ENCODE assay signal across 25 mouse cellular contexts in genomic region chr9:77408053-77408603, GRCm38 (mm10). TPM values are rescaled to one million over a fixed set of nuclear protein-coding genes. Genes with fewer than 3 reads are reported as not detected.
A peak's percentile ranks its signal among the peaks of the same experiment; 100 is the strongest.
DNase-seq lines count a peak whose midpoint lies in the region; ATAC-seq and TF ChIP-seq lines count a peak whose summit lies in the region.
"Had no signal": no experiment of that assay in that cellular context is flagged by ENCODE, and none has a peak within 500 bp of the region (broad histone marks: within the 10 kb centered on the region; RNA-seq: fewer than 3 reads in every experiment).

No protein-coding gene starts in this region.

- H3K27me3 ChIP-seq in lung, embryonic 14.5 days (ENCODE audit: insufficient read depth, low read length), result no peaks in the 10 kb centered on the region
- H3K27me3 ChIP-seq in midbrain, embryonic 11.5 days (ENCODE audit: control insufficient read depth, insufficient read depth, low read length), result no peaks in the 10 kb centered on the region
- 0 out of 2 replicates have a peak, but pooled peaks cover 5% of the 10 kb centered on the region for H3K27me3 ChIP-seq in midbrain, embryonic 10.5 days (ENCODE audit: low read depth, poor library complexity, severe bottlenecking)
- H3K27me3 ChIP-seq in midbrain, embryonic 15.5 days (replicated peaks), result no peaks in the 10 kb centered on the region
- no peaks in the 10 kb centered on the region for H3K27me3 ChIP-seq in midbrain, postnatal 0 days (ENCODE audit: insufficient read depth, low read length)
- no peaks in the 10 kb centered on the region for H3K27me3 ChIP-seq in kidney, embryonic 14.5 days (ENCODE audit: control insufficient read depth, insufficient read depth, low read length)
- H3K27me3 ChIP-seq: embryonic facial prominence, embryonic 13.5 days; embryonic facial prominence, embryonic 15.5 days; forebrain, embryonic 12.5 days had no signal

- peaks cover 18% of the 10 kb centered on the region; the same call in 1 of the 2 replicates for H3K4me1 ChIP-seq in lung, embryonic 14.5 days (ENCODE audit: insufficient read depth)
- H3K4me1 ChIP-seq in midbrain, embryonic 11.5 days (ENCODE audit: control insufficient read depth, insufficient read depth, low read length), result peaks cover 6% of the 10 kb centered on the region
- peaks cover 21% of the 10 kb centered on the region for H3K4me1 ChIP-seq in midbrain, embryonic 10.5 days
- no peaks in the 10 kb centered on the region for H3K4me1 ChIP-seq in midbrain, embryonic 15.5 days
- no peaks in the 10 kb centered on the region for H3K4me1 ChIP-seq in midbrain, postnatal 0 days (ENCODE audit: insufficient read depth, low read length)
- no peaks in the 10 kb centered on the region for H3K4me1 ChIP-seq in kidney, embryonic 14.5 days (ENCODE audit: control insufficient read depth, insufficient read depth, low read length)

- DNase-seq in lung, embryonic 14.5 days, result peak; percentile 62
- DNase-seq in lung, postnatal 25 days (ENCODE audit: low spot score), result no peak
- DNase-seq in midbrain, embryonic 11.5 days (ENCODE audit: low spot score, missing footprints), result peak; percentile 83
- DNase-seq in midbrain, embryonic 10.5 days (ENCODE audit: low spot score), result no peak
- DNase-seq in midbrain, postnatal 0 days (ENCODE audit: low spot score), result no peak
- DNase-seq: adrenal gland, adult 2 months; adrenal gland, postnatal 10 days; adrenal gland, postnatal 25 days; cerebellum, adult 11 months; cerebellum, adult 18-20 months; cerebellum, adult 8-10 months; cerebellum, adult 9-11 months; cerebellum, postnatal 14 days; cerebellum, postnatal 36 days; embryo, embryonic 11 days had no signal

- no peaks in the 10 kb centered on the region for H3K9me3 ChIP-seq in lung, embryonic 14.5 days (ENCODE audit: low read depth, low read length)
- no peaks in the 10 kb centered on the region for H3K9me3 ChIP-seq in midbrain, embryonic 11.5 days (ENCODE audit: control insufficient read depth, low read length)
- H3K9me3 ChIP-seq in midbrain, embryonic 10.5 days (replicated peaks), result no peaks in the 10 kb centered on the region
- H3K9me3 ChIP-seq in midbrain, embryonic 15.5 days, result no peaks in the 10 kb centered on the region
- no peaks in the 10 kb centered on the region for H3K9me3 ChIP-seq in midbrain, postnatal 0 days (ENCODE audit: low read length)
- no peaks in the 10 kb centered on the region for H3K9me3 ChIP-seq in kidney, embryonic 14.5 days (ENCODE audit: control insufficient read depth, low read length)
- H3K9me3 ChIP-seq: embryonic facial prominence, embryonic 13.5 days; embryonic facial prominence, embryonic 15.5 days; forebrain, embryonic 10.5 days; forebrain, embryonic 12.5 days had no signal

- TF ChIP-seq CTCF in lung, embryonic 14.5 days (IDR thresholded peaks at IDR 0.05; ENCODE audit: low read depth), result no peak
- TF ChIP-seq CTCF in midbrain, postnatal 0 days (IDR thresholded peaks at IDR 0.05), result no peak

- H3K36me3 ChIP-seq in lung, embryonic 14.5 days (ENCODE audit: insufficient read depth), result no peaks in the 10 kb centered on the region
- no peaks in the 10 kb centered on the region for H3K36me3 ChIP-seq in midbrain, embryonic 11.5 days (ENCODE audit: control insufficient read depth, insufficient read depth, low read length)
- no peaks in the 10 kb centered on the region for H3K36me3 ChIP-seq in midbrain, embryonic 10.5 days
- no peaks in the 10 kb centered on the region for H3K36me3 ChIP-seq in midbrain, embryonic 15.5 days (replicated peaks)
- H3K36me3 ChIP-seq in midbrain, postnatal 0 days (ENCODE audit: insufficient read depth, low read length), result no peaks in the 10 kb centered on the region
- no peaks in the 10 kb centered on the region for H3K36me3 ChIP-seq in kidney, embryonic 14.5 days (ENCODE audit: control insufficient read depth, insufficient read depth, low read length)
- H3K36me3 ChIP-seq: embryonic facial prominence, embryonic 13.5 days; embryonic facial prominence, embryonic 15.5 days; forebrain, embryonic 10.5 days; forebrain, embryonic 12.5 days had no signal

- ATAC-seq in lung, embryonic 14.5 days (ENCODE audit: insufficient read depth), result peak; percentile 62; the same call in 1 of the 2 replicates
- 0 out of 2 replicates have a peak, but pooled peaks have one; percentile 22 for ATAC-seq in midbrain, embryonic 11.5 days (ENCODE audit: low FRiP score)
- ATAC-seq in midbrain, embryonic 15.5 days (replicated peaks), result 0 out of 2 replicates have a peak, but pooled peaks have one; percentile 43
- ATAC-seq in midbrain, postnatal 0 days (ENCODE audit: low FRiP score), result no peak
- no peak for ATAC-seq in kidney, embryonic 14.5 days (ENCODE audit: low FRiP score, low TSS enrichment)
- ATAC-seq: forebrain, embryonic 14.5 days had no signal

- no peak overlapping the region for H3K4me3 ChIP-seq in lung, embryonic 14.5 days (ENCODE audit: low read depth, low read length)
- no peak overlapping the region for H3K4me3 ChIP-seq in midbrain, embryonic 11.5 days (ENCODE audit: low read depth, low read length)
- H3K4me3 ChIP-seq in midbrain, embryonic 10.5 days, result no peak overlapping the region
- no peak overlapping the region for H3K4me3 ChIP-seq in midbrain, embryonic 15.5 days
- H3K4me3 ChIP-seq in midbrain, postnatal 0 days (ENCODE audit: low read depth, low read length), result no peak overlapping the region
- H3K4me3 ChIP-seq in kidney, embryonic 14.5 days (ENCODE audit: low read length), result no peak overlapping the region
- H3K4me3 ChIP-seq: embryonic facial prominence, embryonic 13.5 days; embryonic facial prominence, embryonic 15.5 days; erythroblast, embryonic 14.5 days; forebrain, embryonic 10.5 days; forebrain, embryonic 12.5 days had no signal

- 28% methylated on average over 6 of the region's 6 CpGs for WGBS in lung, embryonic 14.5 days
- 24% methylated on average over 6 of the region's 6 CpGs for WGBS in midbrain, embryonic 11.5 days
- 34% methylated on average over 6 of the region's 6 CpGs for WGBS in midbrain, embryonic 10.5 days
- 28% methylated on average over 6 of the region's 6 CpGs for WGBS in midbrain, embryonic 15.5 days
- 32% methylated on average over 6 of the region's 6 CpGs for WGBS in midbrain, postnatal 0 days
- whole genome bisulfite sequencing in kidney, embryonic 14.5 days, result 57% methylated on average over 6 of the region's 6 CpGs

- H3K27ac ChIP-seq in lung, embryonic 14.5 days (ENCODE audit: low read depth), result no peak overlapping the region
- H3K27ac ChIP-seq in midbrain, embryonic 11.5 days (ENCODE audit: low read depth, low read length), result no peak overlapping the region
- H3K27ac ChIP-seq in midbrain, embryonic 10.5 days (replicated peaks), result no peak overlapping the region
- H3K27ac ChIP-seq in midbrain, embryonic 15.5 days, result no peak overlapping the region
- H3K27ac ChIP-seq in midbrain, postnatal 0 days (ENCODE audit: low read depth, low read length), result no peak overlapping the region
- H3K27ac ChIP-seq in kidney, embryonic 14.5 days (ENCODE audit: low read depth, low read length), result no peak overlapping the region
- H3K27ac ChIP-seq: embryonic facial prominence, embryonic 13.5 days; embryonic facial prominence, embryonic 15.5 days; forebrain, embryonic 10.5 days; forebrain, embryonic 12.5 days had no signal

- H3K9ac ChIP-seq in lung, embryonic 14.5 days, result no peak overlapping the region
- no peak overlapping the region for H3K9ac ChIP-seq in midbrain, embryonic 11.5 days (ENCODE audit: low read length)
- H3K9ac ChIP-seq in midbrain, embryonic 15.5 days, result no peak overlapping the region
- no peak overlapping the region for H3K9ac ChIP-seq in midbrain, postnatal 0 days (replicated peaks; ENCODE audit: low read length, poor library complexity, severe bottlenecking)
- no peak overlapping the region for H3K9ac ChIP-seq in kidney, embryonic 14.5 days (ENCODE audit: low read depth, low read length)
- H3K9ac ChIP-seq: embryonic facial prominence, embryonic 13.5 days; embryonic facial prominence, embryonic 15.5 days; forebrain, embryonic 12.5 days had no signal

- no peak overlapping the region for H3K4me2 ChIP-seq in lung, embryonic 14.5 days
- no peak overlapping the region for H3K4me2 ChIP-seq in midbrain, embryonic 11.5 days
- no peak overlapping the region for H3K4me2 ChIP-seq in midbrain, embryonic 15.5 days
- no peak overlapping the region for H3K4me2 ChIP-seq in midbrain, postnatal 0 days (ENCODE audit: low read depth, low read length, poor library complexity, severe bottlenecking)
- H3K4me2 ChIP-seq in kidney, embryonic 14.5 days (replicated peaks; ENCODE audit: low read depth, low read length), result no peak overlapping the region
- H3K4me2 ChIP-seq: embryonic facial prominence, embryonic 13.5 days; embryonic facial prominence, embryonic 15.5 days; forebrain, embryonic 12.5 days had no signal

RNA-seq across cellular contexts. Expression of gene Mlip, which starts 55.4 kb away (rescaled TPM):
- 1.0 and 4.1 TPM in 2 replicates for polyA plus RNA-seq in lung, embryonic 14.5 days (2014; fragmentation: Nextera tagmentation; extraction: Ambion mirVana)
- 0.63 TPM in 1 of 2 replicates, not detected in the other for polyA plus RNA-seq in midbrain, embryonic 11.5 days (2014; fragmentation: Nextera tagmentation; extraction: Ambion mirVana)
- polyA plus RNA-seq in midbrain, embryonic 10.5 days (2016; fragmentation: Nextera tagmentation; extraction: Ambion mirVana), result 0.38 and 0.42 TPM in 2 replicates
- polyA plus RNA-seq in midbrain, embryonic 15.5 days (2015; fragmentation: Nextera tagmentation; extraction: Ambion mirVana), result 0.56 and 1.4 TPM in 2 replicates
- total RNA-seq in midbrain, postnatal 0 days (2014; rRNA removed), result 0.60 and 3.6 TPM in 2 replicates
- 1.8 and 1.9 TPM in 2 replicates for polyA plus RNA-seq in midbrain, postnatal 0 days (2015; fragmentation: Nextera tagmentation; extraction: Ambion mirVana)
- polyA plus RNA-seq in kidney, embryonic 14.5 days (2014; fragmentation: Nextera tagmentation; extraction: Ambion mirVana), result not detected in 2 replicates
- total RNA-seq: common myeloid progenitor, adult 5-6 weeks; ES-E14 had no signal
- polyA plus RNA-seq: adrenal gland, adult 2 months; forebrain, embryonic 10.5 days had no signal

Comparison
In these comparisons a context has a peak if more than half of its experiments do, and no peak if none do; other contexts are left out.
1. ATAC-seq: peak in lung, embryonic 14.5 days (single experiment), midbrain, embryonic 11.5 days (single experiment) and midbrain, embryonic 15.5 days (single experiment); none in midbrain, postnatal 0 days (single experiment) and kidney, embryonic 14.5 days (single experiment).
2. DNase-seq: peak in lung, embryonic 14.5 days (single experiment) and midbrain, embryonic 11.5 days (single experiment); none in lung, postnatal 25 days (single experiment), midbrain, embryonic 10.5 days (single experiment) and midbrain, postnatal 0 days (single experiment).